Mouse (Mus musculus): ENCODE results near the gene Zdhhc17. TPM values are rescaled to one million over a fixed set of nuclear protein-coding genes. Genes with fewer than 3 reads are reported as not detected.

The Zdhhc17 gene
- total and polyA plus RNA-seq, 3 experiments: 5.8 to 8.0 (median 7.3) TPM

DNA sequence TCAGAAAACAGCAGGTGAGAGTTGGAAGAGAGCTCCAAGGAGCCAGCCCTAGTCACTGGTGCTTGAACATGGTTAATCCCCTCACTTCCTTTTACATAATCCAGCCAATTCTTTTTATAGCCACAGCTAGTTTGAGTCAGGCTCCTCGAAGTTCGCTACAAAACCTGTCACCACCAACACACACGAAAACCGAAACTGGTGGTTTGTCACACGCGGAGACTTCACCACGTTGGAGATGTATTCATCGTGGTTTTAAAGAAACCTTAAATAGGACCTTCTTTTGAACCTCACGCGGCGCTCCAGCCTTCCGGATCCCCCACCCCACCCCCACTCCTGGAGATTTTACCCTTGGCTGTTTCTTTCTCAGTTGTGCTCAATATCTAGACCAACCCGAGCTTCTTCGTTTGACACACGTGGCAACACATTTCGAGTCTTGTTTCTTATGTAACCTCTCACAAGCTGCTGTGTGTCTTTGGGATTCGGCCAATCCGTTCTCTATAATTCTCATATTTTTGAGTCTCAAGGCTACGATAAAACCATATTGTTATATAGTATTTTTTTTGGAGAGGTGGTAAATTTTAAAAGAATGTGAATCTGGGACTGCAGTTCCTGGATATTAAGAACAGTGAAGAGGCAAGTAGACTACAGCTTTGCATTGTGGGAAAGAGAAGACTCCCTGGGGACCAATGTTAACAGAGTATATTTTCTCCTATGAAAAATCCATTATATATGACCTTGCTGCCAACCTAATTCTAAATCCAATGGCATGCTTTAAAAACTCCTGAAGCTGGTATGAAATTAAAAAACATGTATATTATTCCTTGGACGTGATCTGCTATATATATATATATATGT, 21.8 kb upstream of the Zdhhc17 start (continued):
- TF ChIP-seq RCOR1 (conservative IDR thresholded peaks at IDR 0.05; ENCODE audit: low read depth, low read length) (peak; percentile 28; the same call in 1 of the 2 replicates), EP300 (IDR thresholded peaks at IDR 0.05; ENCODE audit: low read length) (peak; percentile 66), MXI1 (IDR thresholded peaks at IDR 0.05; ENCODE audit: low read depth, low read length) (no peak; the same call in 1 of the 2 replicates), TBP (conservative IDR thresholded peaks at IDR 0.05; ENCODE audit: low read depth, low read length) (no peak), NRF1 (IDR thresholded peaks at IDR 0.05; ENCODE audit: low read depth, low read length) (no peak), TCF12 (IDR thresholded peaks at IDR 0.05; ENCODE audit: low read depth, low read length) (peak; percentile 56), MAX (IDR thresholded peaks at IDR 0.05; ENCODE audit: low read length) (peak; percentile 94), CHD2 (IDR thresholded peaks at IDR 0.05; ENCODE audit: low read length) (peak; percentile 74; the same call in 1 of the 2 replicates), ZC3H11A (IDR thresholded peaks at IDR 0.05; ENCODE audit: low read depth, low read length) (no peak), MAZ (IDR thresholded peaks at IDR 0.05; ENCODE audit: low read depth, low read length) (no peak)

DNA sequence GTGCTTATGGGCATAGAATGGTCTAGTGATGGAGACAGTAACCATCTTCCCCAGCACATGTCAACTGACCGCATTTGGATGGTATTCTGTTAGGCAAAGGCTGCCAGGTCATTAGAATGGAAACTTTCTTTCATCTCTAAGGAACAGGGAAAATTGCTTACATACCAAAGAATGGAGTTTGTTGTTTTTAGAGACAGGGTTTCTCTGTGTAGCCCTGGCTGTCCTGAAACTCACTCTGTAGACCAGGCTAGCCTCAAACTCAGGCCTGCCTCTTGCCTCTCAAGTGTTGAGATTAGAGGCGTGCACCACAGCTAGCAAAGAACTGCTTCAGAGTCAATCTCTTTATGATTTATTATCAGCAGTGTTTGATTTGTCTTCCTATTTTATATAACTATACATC, 20.9 kb upstream of the Zdhhc17 start:
- Histone ChIP-seq H3K36me3 (replicated peaks in 1 of 2; ENCODE audit: control insufficient read depth in 1 of 2, insufficient read depth in 1 of 2, low read length in 1 of 2) (no peaks in the 10 kb centered on the region), H3K27ac (ENCODE audit: insufficient read depth, low read depth) (no peak overlapping the region), H3K9ac (ENCODE audit: insufficient read depth, low read depth) (no peak overlapping the region), H3K27me3 (replicated peaks) (no peaks in the 10 kb centered on the region), H3K9me3 (replicated peaks; ENCODE audit: low read length) (peaks cover 3% of the 10 kb centered on the region), H3K79me2 (replicated peaks; ENCODE audit: control insufficient read depth, extremely low read depth, insufficient read depth, poor library complexity, severe bottlenecking) (no peaks in the 10 kb centered on the region), H3K4me3 (replicated peaks in 1 of 3; ENCODE audit: low read depth in 2 of 3, low read length in 2 of 3, poor library complexity in 1 of 3) (no peak overlapping the region), H3K4me2 (ENCODE audit: insufficient read depth, low read depth, poor library complexity, severe bottlenecking) (no peak overlapping the region), H3K4me1 (ENCODE audit: control insufficient read depth in 1 of 2, insufficient read depth in 2 of 2) (peaks cover 0 to 5% of the 10 kb centered on the region in 2 experiments; a peak in 2 of 4 replicates)
- in situ Hi-C loops (cut with MboI; ENCODE audit: low pct_ligation_motif_present, low pct_unique_long_range_greater_than_20kb, low sequenced_read_pairs) (no loop called here), dilution Hi-C loops (cut with MboI; ENCODE audit: extremely low pct_ligation_motif_present, extremely low pct_unique_long_range_greater_than_20kb, low sequenced_read_pairs) (no loop called here)
- no peak for DNase-seq (ENCODE audit: extremely low read depth)
- no peak for TF ChIP-seq GABPA (IDR thresholded peaks at IDR 0.05; ENCODE audit: insufficient replicate concordance, low read depth, low read length)
- TF ChIP-seq IRF4 (IDR thresholded peaks at IDR 0.05; ENCODE audit: low read depth, low read length): no peak
- TF ChIP-seq MAFK (IDR thresholded peaks at IDR 0.05; ENCODE audit: insufficient replicate concordance, low read length): no peak
- no peak for TF ChIP-seq E2F4 (IDR thresholded peaks at IDR 0.05; ENCODE audit: insufficient replicate concordance, low read depth, low read length)
- no peak for TF ChIP-seq RAD21 (IDR thresholded peaks at IDR 0.05; ENCODE audit: low read depth, low read length)
- no peak for TF ChIP-seq ETS1 (conservative IDR thresholded peaks at IDR 0.05; ENCODE audit: low read depth, low read length)

DNA sequence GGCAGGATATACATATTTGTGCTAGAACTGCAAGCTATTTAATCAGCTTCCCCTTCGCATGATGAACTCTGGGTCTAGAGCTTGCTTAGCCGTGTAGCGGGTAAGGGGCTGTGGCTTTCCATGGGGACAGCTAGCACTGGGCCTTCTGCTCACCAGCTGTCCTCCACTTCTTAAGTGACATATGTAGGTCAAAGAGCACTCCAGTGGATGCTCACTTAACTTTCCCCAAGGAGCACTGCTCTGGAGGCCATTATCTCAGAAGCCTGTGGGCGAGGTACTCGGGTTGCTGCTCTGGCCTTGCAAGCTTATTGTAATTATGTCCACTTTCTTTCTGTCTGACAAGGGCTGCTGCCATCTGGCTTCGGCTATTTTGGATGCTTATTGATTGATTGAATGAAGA, 16.2 kb upstream of the Zdhhc17 start:
- H3K79me2 ChIP-seq (replicated peaks; ENCODE audit: control insufficient read depth, extremely low read depth, insufficient read depth, poor library complexity, severe bottlenecking): no peaks in the 10 kb centered on the region
- H3K36me3 ChIP-seq (replicated peaks in 1 of 2; ENCODE audit: control insufficient read depth in 1 of 2, insufficient read depth in 1 of 2, low read length in 1 of 2): no peaks in the 10 kb centered on the region
- H3K9ac ChIP-seq (ENCODE audit: insufficient read depth, low read depth): no peak overlapping the region
- dilution Hi-C loops (cut with MboI; ENCODE audit: extremely low pct_ligation_motif_present, extremely low pct_unique_long_range_greater_than_20kb, low sequenced_read_pairs): no loop called here
- H3K9me3 ChIP-seq (replicated peaks; ENCODE audit: low read length): no peaks in the 10 kb centered on the region
- H3K4me3 ChIP-seq (replicated peaks in 1 of 3; ENCODE audit: low read depth in 2 of 3, low read length in 2 of 3, poor library complexity in 1 of 3): no peak overlapping the region
- DNase-seq (ENCODE audit: extremely low read depth): no peak
- no peaks in the 10 kb centered on the region for H3K4me1 ChIP-seq (ENCODE audit: control insufficient read depth in 1 of 2, insufficient read depth in 2 of 2)
- TF ChIP-seq ZMIZ1 (IDR thresholded peaks at IDR 0.05; ENCODE audit: low read depth, low read length) (no peak), TCF12 (IDR thresholded peaks at IDR 0.05; ENCODE audit: low read depth, low read length) (no peak), USF2 (conservative IDR thresholded peaks at IDR 0.05; ENCODE audit: low read depth, low read length) (no peak), RCOR1 (conservative IDR thresholded peaks at IDR 0.05; ENCODE audit: low read depth, low read length) (no peak), EP300 (IDR thresholded peaks at IDR 0.05; ENCODE audit: low read length) (no peak), IRF4 (IDR thresholded peaks at IDR 0.05; ENCODE audit: low read depth, low read length) (no peak), ELF1 (IDR thresholded peaks at IDR 0.05; ENCODE audit: low read depth, low read length) (no peak), ZNF384 (IDR thresholded peaks at IDR 0.05; ENCODE audit: low read depth, low read length) (no peak), MAX (IDR thresholded peaks at IDR 0.05; ENCODE audit: low read length) (no peak), MEF2A (IDR thresholded peaks at IDR 0.05; ENCODE audit: borderline replicate concordance, low read depth, low read length) (no peak), HCFC1 (IDR thresholded peaks at IDR 0.05; ENCODE audit: low read depth, low read length) (no peak), JUN (IDR thresholded peaks at IDR 0.05; ENCODE audit: insufficient read depth, low read depth, low read length) (no peak), MAFK (IDR thresholded peaks at IDR 0.05; ENCODE audit: insufficient replicate concordance, low read length) (no peak), CTCF (conservative IDR thresholded peaks at IDR 0.05 in 1 of 2, IDR thresholded peaks at IDR 0.05 in 1 of 2; ENCODE audit: low read depth in 2 of 2, low read length in 2 of 2) (no peak), MXI1 (IDR thresholded peaks at IDR 0.05; ENCODE audit: low read depth, low read length) (no peak), BHLHE40 (IDR thresholded peaks at IDR 0.05; ENCODE audit: low read depth, low read length) (no peak), RAD21 (IDR thresholded peaks at IDR 0.05; ENCODE audit: low read depth, low read length) (no peak), USF1 (IDR thresholded peaks at IDR 0.05; ENCODE audit: low read depth, low read length) (no peak)
- H3K27me3 ChIP-seq (replicated peaks): no peaks in the 10 kb centered on the region
- in situ Hi-C loops (cut with MboI; ENCODE audit: low pct_ligation_motif_present, low pct_unique_long_range_greater_than_20kb, low sequenced_read_pairs): no loop called here
- H3K4me2 ChIP-seq (ENCODE audit: insufficient read depth, low read depth, poor library complexity, severe bottlenecking): no peak overlapping the region
- no peak overlapping the region for H3K27ac ChIP-seq (ENCODE audit: insufficient read depth, low read depth)
